Mouse (Mus musculus): ENCODE data around the gene Tma7. TPM values are rescaled to one million over a fixed set of nuclear protein-coding genes. Genes with fewer than 3 reads are reported as not detected.

The Tma7 gene
- 232 and 572 TPM in 2 replicates for polyA plus RNA-seq (2012; ENCODE audit: insufficient read depth, insufficient read length, missing spikeins)

DNA sequence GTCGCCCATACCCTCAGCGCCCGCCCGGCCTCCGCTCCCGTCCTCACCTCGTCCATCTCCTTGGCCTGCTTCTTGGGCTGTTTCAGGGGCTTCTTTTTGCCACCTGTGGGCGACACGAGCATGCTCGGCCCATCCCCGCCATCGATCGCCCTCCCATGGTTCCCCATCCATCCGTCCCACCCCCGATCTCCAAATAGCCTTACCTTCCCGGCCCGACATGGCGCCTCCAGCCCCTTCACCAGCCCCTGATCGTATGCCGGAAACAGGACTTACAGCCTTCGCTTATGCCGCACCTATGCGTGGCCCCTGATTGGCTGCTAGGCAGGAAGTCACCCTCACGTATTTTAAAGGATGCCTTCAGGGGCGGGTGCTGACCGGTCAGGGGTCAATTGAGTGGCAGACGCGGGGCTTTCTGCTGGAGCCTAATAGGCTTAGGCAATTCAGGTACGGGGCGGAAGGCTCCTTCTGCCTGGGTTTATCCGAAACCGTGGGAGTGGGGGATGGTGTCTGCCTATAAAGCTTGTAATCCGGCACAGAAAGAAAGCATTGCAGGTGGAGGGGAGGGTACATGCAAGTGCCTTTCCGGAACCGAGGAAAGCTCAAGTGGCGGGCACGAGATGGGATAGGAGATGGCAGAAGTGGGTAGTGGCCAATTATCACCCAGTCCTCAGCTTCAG is at the start of gene Tma7, which contains the start of gene Ccdc51:
Gene Tma7 (minus strand): TSS at position 464 of the 677 bp plus-strand sequence.
Gene Ccdc51 (plus strand): TSS at position 370 of the 677 bp plus-strand sequence.
- peak within 1 kb of the TSS; percentile 20; the same call in 1 of the 2 replicates for H3K27ac ChIP-seq (replicated peaks; ENCODE audit: low read depth, low read length)
- H3K4me3 ChIP-seq (ENCODE audit: insufficient read depth, low read depth, low read length), result peak within 1 kb of the TSS; percentile 78
- H3K4me1 ChIP-seq (ENCODE audit: control insufficient read depth, insufficient read depth, insufficient read length, low read length), result no peaks in the 10 kb centered on the region

DNA sequence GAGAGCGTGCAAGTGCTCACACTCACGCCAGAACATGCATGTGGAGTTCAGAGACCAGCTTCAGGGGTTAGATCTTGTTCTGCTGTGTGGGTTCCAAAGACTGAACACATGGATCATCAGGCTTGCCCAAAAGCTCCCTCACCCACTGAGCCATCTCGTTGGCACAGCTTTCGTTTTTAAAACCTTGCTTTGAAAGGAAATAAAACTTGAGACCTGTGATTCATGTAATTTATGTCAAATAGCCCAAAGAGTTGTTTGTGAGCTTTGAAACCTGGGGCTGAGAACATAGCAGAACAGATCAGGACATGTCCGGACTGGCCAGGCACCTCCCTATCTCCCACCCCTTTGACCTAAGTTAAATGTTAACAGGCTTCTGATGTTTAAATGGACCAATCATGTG is 47.7 kb upstream of the Tma7 start:
- Histone ChIP-seq H3K4me3 (ENCODE audit: insufficient read depth, low read depth, low read length) (no peak overlapping the region), H3K27ac (replicated peaks; ENCODE audit: low read depth, low read length) (no peak overlapping the region), H3K4me1 (ENCODE audit: control insufficient read depth, insufficient read depth, insufficient read length, low read length) (no peaks in the 10 kb centered on the region)

DNA sequence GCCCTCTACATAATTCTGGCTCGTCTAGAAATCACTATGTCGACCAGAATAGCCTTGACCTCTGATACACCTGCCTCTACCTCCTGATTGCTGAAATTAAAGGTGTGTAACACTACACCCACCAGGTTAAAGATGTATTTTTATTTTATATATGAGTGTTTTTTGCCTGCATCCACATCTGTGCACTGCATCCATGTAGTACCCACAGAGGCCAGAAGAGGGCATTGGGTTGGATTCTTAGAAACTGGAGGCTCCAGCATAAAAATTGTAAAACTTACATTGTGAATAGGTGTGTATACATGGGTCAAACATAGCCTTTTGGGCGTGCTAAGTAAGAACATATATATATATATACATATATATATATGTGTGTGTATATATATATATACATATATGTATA is 45.8 kb upstream of the Tma7 start:
- Histone ChIP-seq H3K4me1 (ENCODE audit: control insufficient read depth, insufficient read depth, insufficient read length, low read length) (no peaks in the 10 kb centered on the region), H3K27ac (replicated peaks; ENCODE audit: low read depth, low read length) (no peak overlapping the region), H3K4me3 (ENCODE audit: insufficient read depth, low read depth, low read length) (no peak overlapping the region)

DNA sequence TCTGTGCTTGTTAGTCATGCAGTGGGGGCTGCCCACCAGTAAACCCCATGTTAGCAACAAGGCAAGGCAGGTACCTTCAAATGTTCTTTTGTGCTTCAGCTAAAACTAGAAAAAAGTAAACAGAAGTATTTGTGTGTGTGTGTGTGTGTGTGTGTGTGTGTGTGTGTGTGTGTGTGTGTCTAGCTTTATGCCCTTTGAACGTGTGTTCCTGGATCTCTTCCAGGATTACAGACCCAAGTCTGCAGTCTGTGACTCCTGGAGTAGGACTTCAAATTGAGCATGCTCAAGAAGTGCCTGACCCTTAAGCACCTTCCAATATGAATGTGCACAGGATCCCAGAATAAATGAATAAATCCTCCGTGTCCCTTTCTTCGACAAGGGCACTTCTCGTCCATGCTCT is 44.7 kb upstream of the Tma7 start:
- H3K4me3 ChIP-seq (ENCODE audit: insufficient read depth, low read depth, low read length), result no peak overlapping the region
- no peak overlapping the region for H3K27ac ChIP-seq (replicated peaks; ENCODE audit: low read depth, low read length)
- no peaks in the 10 kb centered on the region for H3K4me1 ChIP-seq (ENCODE audit: control insufficient read depth, insufficient read depth, insufficient read length, low read length)

DNA sequence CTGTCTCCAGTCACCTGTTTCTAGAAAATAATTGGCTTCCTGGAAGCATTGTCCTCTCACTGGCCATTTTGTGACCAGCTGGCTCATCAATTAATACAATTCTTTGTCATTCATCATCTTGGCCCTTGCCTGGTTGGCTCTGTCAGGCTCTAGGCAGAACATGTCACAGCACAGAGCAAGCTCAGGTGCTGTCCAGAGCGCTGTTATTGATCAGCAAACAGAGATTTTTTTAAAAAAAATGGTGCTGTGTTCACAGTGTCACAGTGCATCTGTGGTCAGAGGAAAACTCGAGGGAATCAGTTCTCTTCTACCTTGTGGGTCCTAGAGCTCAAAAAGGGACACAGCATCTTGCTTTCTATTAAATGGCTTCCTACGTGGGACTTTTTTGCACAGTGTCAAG is 43.1 kb upstream of the Tma7 start:
- no peak overlapping the region for H3K27ac ChIP-seq (replicated peaks; ENCODE audit: low read depth, low read length)
- H3K4me1 ChIP-seq (ENCODE audit: control insufficient read depth, insufficient read depth, insufficient read length, low read length), result no peaks in the 10 kb centered on the region
- no peak overlapping the region for H3K4me3 ChIP-seq (ENCODE audit: insufficient read depth, low read depth, low read length)

DNA sequence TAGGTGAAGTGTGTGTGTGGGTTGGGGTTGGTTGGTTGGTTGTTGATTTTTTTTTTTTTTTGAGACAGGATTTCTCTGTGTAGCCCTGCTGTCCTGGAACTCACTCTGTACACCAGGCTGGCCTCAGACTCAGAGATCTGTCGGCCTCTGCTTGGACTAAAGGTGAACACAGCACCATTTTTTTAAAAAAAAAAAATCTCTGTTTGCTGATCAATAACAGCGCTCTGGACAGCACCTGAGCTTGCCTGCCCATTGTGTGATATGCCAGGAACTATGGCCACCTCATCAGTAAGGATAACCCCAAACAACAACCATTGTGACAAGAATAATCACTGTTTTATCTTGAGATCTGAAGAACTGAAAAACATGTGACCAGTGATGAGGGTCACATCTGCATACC is 42.7 kb upstream of the Tma7 start:
- H3K27ac ChIP-seq (replicated peaks; ENCODE audit: low read depth, low read length), result no peak overlapping the region
- H3K4me1 ChIP-seq (ENCODE audit: control insufficient read depth, insufficient read depth, insufficient read length, low read length), result no peaks in the 10 kb centered on the region
- H3K4me3 ChIP-seq (ENCODE audit: insufficient read depth, low read depth, low read length), result no peak overlapping the region

DNA sequence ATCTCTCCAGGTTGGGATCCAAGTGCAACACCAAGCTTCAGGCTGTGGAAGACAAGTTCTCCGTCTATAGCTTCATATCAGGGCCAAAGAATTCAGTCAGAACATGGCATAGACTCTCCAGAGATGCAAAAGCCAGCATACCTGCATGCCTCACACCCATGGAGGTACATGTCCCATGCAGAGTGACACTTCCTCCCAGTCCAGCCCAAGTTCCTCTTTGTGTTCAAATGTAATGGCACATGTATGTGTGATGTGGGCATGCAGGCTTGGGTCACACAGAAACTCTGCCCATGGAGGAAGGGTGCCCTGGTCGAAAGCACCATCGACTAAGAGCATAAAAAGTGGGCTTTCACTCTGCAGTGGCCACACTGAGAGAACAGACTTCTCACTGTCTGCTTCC is 41.8 kb upstream of the Tma7 start:
- Histone ChIP-seq H3K4me1 (ENCODE audit: control insufficient read depth, insufficient read depth, insufficient read length, low read length) (no peaks in the 10 kb centered on the region), H3K4me3 (ENCODE audit: insufficient read depth, low read depth, low read length) (no peak overlapping the region), H3K27ac (replicated peaks; ENCODE audit: low read depth, low read length) (no peak overlapping the region)

DNA sequence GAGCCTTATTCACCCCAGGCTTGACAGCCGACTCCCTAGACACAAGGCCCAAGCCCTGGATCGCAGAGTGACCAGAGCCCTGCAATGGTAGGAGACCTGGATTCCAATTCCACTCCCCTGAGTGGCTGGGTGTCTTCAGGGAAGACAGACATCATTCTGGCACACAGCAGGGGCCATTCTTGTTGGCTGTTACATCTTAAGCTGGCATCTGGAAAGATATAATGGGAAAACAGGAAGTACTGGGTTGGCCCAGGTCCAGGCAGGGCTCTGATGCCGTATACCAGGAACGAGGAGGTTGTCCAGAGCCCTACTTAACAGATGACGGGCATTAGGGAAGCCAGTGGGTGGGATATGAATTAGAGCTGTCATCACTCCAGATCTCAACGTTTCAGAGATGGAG is 40.9 kb upstream of the Tma7 start:
- H3K4me3 ChIP-seq (ENCODE audit: insufficient read depth, low read depth, low read length), result no peak overlapping the region
- no peak overlapping the region for H3K27ac ChIP-seq (replicated peaks; ENCODE audit: low read depth, low read length)
- 0 out of 2 replicates have a peak, but pooled peaks cover 2% of the 10 kb centered on the region for H3K4me1 ChIP-seq (ENCODE audit: control insufficient read depth, insufficient read depth, insufficient read length, low read length)

DNA sequence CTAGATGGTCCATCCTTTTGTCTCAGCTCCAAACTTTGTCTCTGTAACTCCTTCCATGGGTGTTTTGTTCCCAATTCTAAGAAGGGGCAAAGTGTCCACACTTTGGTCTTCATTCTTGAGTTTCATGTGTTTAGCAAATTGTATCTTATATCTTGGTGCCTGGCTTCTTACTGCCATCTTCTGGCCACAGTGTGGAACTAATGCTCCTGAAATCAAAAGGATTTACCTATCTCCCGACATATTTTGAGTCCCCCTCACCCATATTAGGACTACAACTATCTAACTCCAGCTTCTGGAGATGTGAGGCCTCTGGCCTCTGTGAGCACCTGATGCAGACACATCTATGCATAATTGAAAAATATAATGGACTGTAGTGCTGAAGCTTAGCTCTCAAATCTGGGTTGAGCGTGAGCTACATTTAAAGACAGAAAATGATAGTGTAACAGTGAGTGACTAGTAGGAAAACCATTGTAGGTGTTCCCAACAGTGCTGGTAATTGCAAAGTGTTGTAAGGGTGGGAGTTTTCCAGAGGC is 40.2 kb upstream of the Tma7 start:
- Histone ChIP-seq H3K4me3 (ENCODE audit: insufficient read depth, low read depth, low read length) (no peak overlapping the region), H3K4me1 (ENCODE audit: control insufficient read depth, insufficient read depth, insufficient read length, low read length) (0 out of 2 replicates have a peak, but pooled peaks cover 2% of the 10 kb centered on the region), H3K27ac (replicated peaks; ENCODE audit: low read depth, low read length) (no peak overlapping the region)

DNA sequence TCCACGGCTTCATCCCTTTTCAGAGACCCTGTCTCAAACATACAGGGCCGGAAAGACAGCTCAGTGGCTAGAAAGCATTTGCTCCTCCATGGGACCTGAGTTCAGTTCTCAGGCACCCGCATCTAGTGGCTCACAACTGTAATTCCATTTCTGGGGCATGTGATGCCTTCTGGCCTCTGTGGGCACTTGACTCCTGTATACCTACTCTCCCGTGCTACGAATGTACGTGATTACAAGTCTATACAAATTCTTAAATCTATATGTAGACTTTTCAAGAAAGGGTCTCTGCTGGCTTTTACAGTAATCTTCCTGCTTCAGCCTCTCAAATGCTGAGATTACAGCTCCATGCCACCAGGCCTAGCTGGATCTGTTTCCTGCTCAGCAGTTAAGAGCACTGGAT is 38.6 kb upstream of the Tma7 start:
- no peak overlapping the region for H3K4me3 ChIP-seq (ENCODE audit: insufficient read depth, low read depth, low read length)
- H3K4me1 ChIP-seq (ENCODE audit: control insufficient read depth, insufficient read depth, insufficient read length, low read length), result peaks cover 2% of the 10 kb centered on the region; the same call in 1 of the 2 replicates
- no peak overlapping the region for H3K27ac ChIP-seq (replicated peaks; ENCODE audit: low read depth, low read length)

DNA sequence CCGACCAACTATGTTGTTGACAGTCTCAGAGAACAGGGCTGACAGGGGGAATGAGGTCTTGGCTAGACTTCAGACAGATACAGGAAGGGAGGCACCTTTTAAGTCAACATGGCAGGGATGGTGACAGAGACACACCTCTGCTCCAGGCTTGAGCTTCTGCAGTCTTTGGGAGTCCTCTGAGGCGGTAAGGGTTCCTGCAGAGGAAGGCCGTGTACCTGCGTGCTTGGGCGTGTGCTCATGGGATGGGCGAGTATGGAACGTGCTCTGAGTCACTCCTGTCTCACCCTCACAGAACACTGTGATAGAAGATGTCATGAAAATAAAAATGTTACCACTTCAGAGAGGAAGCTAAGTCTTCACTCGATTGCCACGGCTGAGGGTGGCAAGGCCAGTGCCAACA is 37.2 kb upstream of the Tma7 start:
- H3K4me3 ChIP-seq (ENCODE audit: insufficient read depth, low read depth, low read length), result no peak overlapping the region
- no peak overlapping the region for H3K27ac ChIP-seq (replicated peaks; ENCODE audit: low read depth, low read length)
- H3K4me1 ChIP-seq (ENCODE audit: control insufficient read depth, insufficient read depth, insufficient read length, low read length), result peaks cover 2% of the 10 kb centered on the region; the same call in 1 of the 2 replicates

DNA sequence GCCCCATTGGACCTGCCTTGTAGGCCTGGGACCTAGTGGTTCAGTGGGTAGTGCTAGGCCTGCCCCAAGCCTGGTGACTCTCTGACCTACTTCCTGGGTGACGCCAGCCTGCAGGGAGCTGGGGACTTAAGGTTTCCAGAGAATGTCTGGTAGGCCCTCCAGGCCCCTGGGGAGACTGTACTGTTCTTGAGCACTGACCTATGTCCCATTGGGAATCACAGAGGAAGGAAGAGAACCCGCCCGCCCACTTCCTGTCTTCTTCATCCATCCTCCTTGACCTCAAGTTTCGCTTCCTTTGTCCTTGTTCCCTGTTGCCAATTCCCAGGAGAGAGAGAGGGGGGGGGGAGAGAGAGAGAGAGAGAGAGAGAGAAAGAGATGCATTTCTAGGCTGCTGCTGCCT is 35.7 kb upstream of the Tma7 start:
- peak overlapping the region; percentile 16 for H3K27ac ChIP-seq (replicated peaks; ENCODE audit: low read depth, low read length)

DNA sequence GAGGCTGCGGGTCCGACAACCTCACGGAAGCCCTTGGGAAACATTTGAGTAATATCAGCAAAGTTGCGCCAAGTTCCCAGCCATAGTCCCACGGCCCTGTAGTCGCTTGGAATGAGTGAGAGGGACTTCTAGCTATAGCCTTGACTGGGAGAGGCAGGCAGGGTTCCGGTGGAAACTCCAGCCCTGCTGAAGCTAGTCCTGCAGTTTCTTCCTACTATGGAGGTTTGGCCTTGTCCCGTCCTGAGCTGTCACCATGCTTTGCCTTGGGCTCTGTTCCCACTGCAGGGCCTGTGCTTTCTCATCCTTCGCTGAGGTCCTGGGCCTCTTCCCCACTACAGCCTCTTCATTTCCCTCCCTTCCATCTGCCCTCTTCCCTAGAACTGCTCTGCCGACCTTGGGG is 33.8 kb upstream of the Tma7 start:
- H3K4me1 ChIP-seq (ENCODE audit: control insufficient read depth, insufficient read depth, insufficient read length, low read length), result peaks cover 2% of the 10 kb centered on the region; the same call in 1 of the 2 replicates
- no peak overlapping the region for H3K4me3 ChIP-seq (ENCODE audit: insufficient read depth, low read depth, low read length)
- no peak overlapping the region for H3K27ac ChIP-seq (replicated peaks; ENCODE audit: low read depth, low read length)

More for the DNA sequence above, 35.7 kb upstream of the Tma7 start:
- H3K4me1 ChIP-seq (ENCODE audit: control insufficient read depth, insufficient read depth, insufficient read length, low read length), result peaks cover 2% of the 10 kb centered on the region; the same call in 1 of the 2 replicates
- no peak overlapping the region for H3K4me3 ChIP-seq (ENCODE audit: insufficient read depth, low read depth, low read length)

DNA sequence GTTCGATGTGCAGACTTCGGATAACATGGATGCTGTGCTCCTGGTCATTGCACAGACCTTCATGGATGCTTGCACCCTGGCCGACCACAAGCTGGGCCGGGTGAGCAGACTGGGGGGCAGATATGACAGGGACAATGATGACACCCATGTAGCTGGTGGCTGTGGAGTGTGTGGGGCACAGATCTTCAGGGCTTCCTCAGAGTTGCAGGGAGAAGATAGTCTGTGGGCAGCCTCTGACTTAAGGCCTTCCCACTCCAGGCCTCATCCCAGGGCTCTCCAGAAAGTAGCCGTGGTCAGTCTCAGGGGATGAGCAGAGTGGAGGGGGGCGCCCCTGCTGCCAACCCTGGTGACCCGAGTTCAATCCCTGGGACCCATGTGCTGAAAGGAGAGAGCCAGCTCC is 32.5 kb upstream of the Tma7 start:
- H3K4me3 ChIP-seq (ENCODE audit: insufficient read depth, low read depth, low read length), result no peak overlapping the region
- peaks cover 2% of the 10 kb centered on the region; the same call in 1 of the 2 replicates for H3K4me1 ChIP-seq (ENCODE audit: control insufficient read depth, insufficient read depth, insufficient read length, low read length)
- no peak overlapping the region for H3K27ac ChIP-seq (replicated peaks; ENCODE audit: low read depth, low read length)

DNA sequence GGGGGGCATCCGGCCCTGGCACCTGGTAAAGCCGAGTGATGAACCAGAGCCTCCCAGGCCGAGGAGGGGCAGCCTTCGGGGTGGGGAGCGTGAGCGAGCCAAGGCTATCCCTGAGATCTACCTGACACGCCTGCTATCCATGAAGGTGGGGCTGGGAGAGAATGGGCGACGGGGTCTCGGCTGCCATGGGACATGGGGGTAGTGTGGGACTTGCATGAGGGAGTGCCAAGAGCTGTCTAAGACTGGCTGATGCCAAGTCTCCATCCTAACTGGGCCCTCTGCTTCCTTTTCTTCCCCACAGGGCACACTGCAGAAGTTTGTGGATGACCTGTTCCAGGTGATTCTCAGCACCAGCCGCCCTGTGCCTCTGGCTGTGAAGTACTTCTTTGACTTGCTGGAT is 31.9 kb upstream of the Tma7 start:
- H3K4me3 ChIP-seq (ENCODE audit: insufficient read depth, low read depth, low read length), result no peak overlapping the region
- peaks cover 2% of the 10 kb centered on the region; the same call in 1 of the 2 replicates for H3K4me1 ChIP-seq (ENCODE audit: control insufficient read depth, insufficient read depth, insufficient read length, low read length)
- no peak overlapping the region for H3K27ac ChIP-seq (replicated peaks; ENCODE audit: low read depth, low read length)

DNA sequence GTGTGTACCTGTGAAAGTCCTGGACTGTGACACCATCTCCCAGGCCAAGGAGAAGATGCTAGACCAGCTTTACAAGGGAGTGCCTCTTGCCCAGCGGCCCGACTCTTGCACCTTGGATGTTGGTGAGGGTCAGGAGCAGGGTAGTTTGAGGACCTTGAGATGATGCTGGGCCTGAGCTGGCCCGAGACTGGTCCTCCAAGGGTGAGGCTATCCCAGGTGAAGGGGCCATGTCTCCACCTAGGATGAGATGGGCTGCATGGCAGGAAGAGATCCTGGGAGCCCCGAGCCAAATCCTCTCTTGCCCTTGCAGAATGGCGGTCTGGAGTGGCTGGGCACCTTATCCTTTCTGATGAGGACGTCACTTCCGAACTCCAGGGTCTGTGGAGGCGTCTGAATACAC is 30.9 kb upstream of the Tma7 start:
- Histone ChIP-seq H3K4me1 (ENCODE audit: control insufficient read depth, insufficient read depth, insufficient read length, low read length) (no peaks in the 10 kb centered on the region; the same call in 1 of the 2 replicates), H3K4me3 (ENCODE audit: insufficient read depth, low read depth, low read length) (no peak overlapping the region), H3K27ac (replicated peaks; ENCODE audit: low read depth, low read length) (no peak overlapping the region)

All from brown adipose tissue, adult 24 weeks (tissue).